Mouse (Mus musculus) liver, embryonic 12.5 days (tissue): Measurements from ENCODE around the gene Nlrc4. TPM values are rescaled to one million over a fixed set of nuclear protein-coding genes. Genes with fewer than 3 reads are reported as not detected.

Experiments used
- ATAC-seq: fragments of 200-750 bp; cut with Nextera tagmentation; 2 replicates; pipeline ENCODE4 v1.8.0; 2017; ENCODE audit warnings: moderate number of reproducible peaks, mild to moderate bottlenecking, moderate library complexity
- H3K27ac ChIP-seq: fragments of 300-500 bp; sonication (generic); 2 replicates; pipeline ENCODE4 v1.5.1; 2016; ENCODE audit warnings: mild to moderate bottlenecking
- H3K27me3 ChIP-seq: fragments of 300-500 bp; sonication (generic); replicated peaks from 2 replicates; pipeline ENCODE4 v1.6.1; 2016; ENCODE audit warnings: mild to moderate bottlenecking, moderate library complexity
- H3K36me3 ChIP-seq: fragments of 300-500 bp; sonication (generic); 2 replicates; pipeline ENCODE4 v1.6.1; 2016; ENCODE audit warnings: mild to moderate bottlenecking, moderate library complexity
- H3K4me1 ChIP-seq: fragments of 300-500 bp; sonication (generic); 2 replicates; pipeline ENCODE4 v1.6.1; 2016
- H3K4me2 ChIP-seq: fragments of 300-500 bp; sonication (generic); 2 replicates; pipeline ENCODE4 v1.6.1; 2016; ENCODE audit warnings: mild to moderate bottlenecking, moderate library complexity
- H3K4me3 ChIP-seq: fragments of 300-500 bp; sonication (generic); 2 replicates; pipeline ENCODE4 v1.5.1; 2016; ENCODE audit warnings: mild to moderate bottlenecking, moderate library complexity
- H3K9ac ChIP-seq: fragments of 300-500 bp; sonication (generic); 2 replicates; pipeline ENCODE4 v1.6.1; 2016; ENCODE audit warnings: mild to moderate bottlenecking, moderate library complexity
- H3K9me3 ChIP-seq: fragments of 300-500 bp; sonication (generic); replicated peaks from 2 replicates; pipeline ENCODE4 v1.6.1; 2016; ENCODE audit warnings: mild to moderate bottlenecking, moderate library complexity
- WGBS: fragments of 180-500 bp; shearing (Covaris S2); methylation state at CpG from one replicate; pipeline ENCODE4 v1.1.7; 2016; ENCODE audit not compliant: insufficient replicate concordance; 5-methylcytosine and 5-hydroxymethylcytosine counted together
- polyA plus RNA-seq: library from polyadenylated mRNA; unstranded; fragments of >200 nt; fragmentation: Nextera tagmentation; extraction: Ambion mirVana; gene quantifications from 2 replicates; pipeline ENCODE4 v1.2.1, GENCODE M21; 2016

Gene Nlrc4
- polyA plus RNA-seq, 1 experiment from 2014 or later = 0.26 TPM

DNA sequence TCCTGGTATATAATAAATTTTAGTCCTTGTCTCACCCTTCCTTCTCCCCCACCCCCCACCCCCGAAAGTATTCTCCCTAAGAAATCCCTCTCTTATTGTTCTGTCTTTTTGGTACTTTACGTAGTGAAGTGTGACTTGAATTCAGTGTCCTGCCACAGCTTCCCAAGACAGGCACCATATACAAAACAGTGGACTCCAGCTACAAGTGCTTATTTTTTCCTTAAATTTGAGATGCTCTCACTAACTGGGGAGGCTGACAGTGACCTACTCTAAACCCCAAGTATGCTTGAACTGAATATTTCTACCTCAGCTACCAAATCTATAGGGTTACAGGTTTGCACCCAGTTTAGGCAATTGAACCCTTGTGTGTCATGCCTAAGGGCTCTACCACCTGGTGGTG, 64.6 kb downstream of the Nlrc4 start:
- H3K9ac ChIP-seq = 0 out of 2 replicates have a peak overlapping the region, but pooled peaks have one; percentile 69
- peak overlapping the region; percentile 86 for H3K4me2 ChIP-seq
- H3K36me3 ChIP-seq = no peaks in the 10 kb centered on the region
- no peaks in the 10 kb centered on the region for H3K9me3 ChIP-seq
- H3K27me3 ChIP-seq = no peaks in the 10 kb centered on the region
- H3K27ac ChIP-seq = 0 out of 2 replicates have a peak overlapping the region, but pooled peaks have one; percentile 66
- peak overlapping the region; percentile 97; the same call in 1 of the 2 replicates for H3K4me3 ChIP-seq
- 69% methylated on average over 2 of the region's 2 CpGs for WGBS
- H3K4me1 ChIP-seq = peaks cover 17% of the 10 kb centered on the region
- ATAC-seq = no peak

GRCm38 (mm10) chr17:74389847-74390246, 69.1 kb downstream of the Nlrc4 start:
- no peaks in the 10 kb centered on the region for H3K9me3 ChIP-seq
- H3K27ac ChIP-seq = no peak overlapping the region
- peaks cover 34% of the 10 kb centered on the region for H3K36me3 ChIP-seq
- H3K4me1 ChIP-seq = peaks cover 4% of the 10 kb centered on the region
- ATAC-seq = no peak
- H3K4me2 ChIP-seq = no peak overlapping the region
- no peaks in the 10 kb centered on the region for H3K27me3 ChIP-seq
- WGBS = 77% methylated on average over 3 of the region's 3 CpGs
- no peak overlapping the region for H3K4me3 ChIP-seq
- H3K9ac ChIP-seq = no peak overlapping the region

- Histone ChIP-seq H3K9ac (no peak overlapping the region), H3K27ac (no peak overlapping the region), H3K4me1 (no peaks in the 10 kb centered on the region), H3K9me3 (no peaks in the 10 kb centered on the region), H3K27me3 (no peaks in the 10 kb centered on the region), H3K4me3 (no peak overlapping the region), H3K36me3 (peaks cover 66% of the 10 kb centered on the region), H3K4me2 (no peak overlapping the region)
- no peak for ATAC-seq
These were observed 72.3 kb downstream of the Nlrc4 start for GRCm38 (mm10) chr17:74386657-74387056.

DNA sequence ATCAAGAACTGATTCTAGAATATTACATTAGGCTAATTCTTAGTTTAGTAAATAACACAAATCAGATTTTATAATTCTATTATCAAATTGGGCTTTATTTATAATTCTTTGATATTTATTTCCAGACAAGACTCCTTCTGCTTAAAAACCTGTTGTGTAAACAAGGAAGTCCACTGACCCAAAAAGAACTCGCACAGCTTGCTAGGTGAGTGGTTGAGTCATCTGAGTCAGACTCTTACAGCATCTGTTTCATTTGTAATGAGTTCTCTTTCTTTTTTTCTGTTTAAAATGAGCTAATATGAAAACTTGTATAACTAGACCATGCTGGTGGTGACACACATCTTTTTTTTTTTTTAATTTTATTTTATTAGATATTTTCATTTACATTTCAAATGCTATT, 82.0 kb downstream of the Nlrc4 start:
- Histone ChIP-seq H3K36me3 (peaks cover 73% of the 10 kb centered on the region), H3K27ac (no peak overlapping the region), H3K27me3 (no peaks in the 10 kb centered on the region), H3K4me2 (no peak overlapping the region), H3K9ac (no peak overlapping the region), H3K4me1 (no peaks in the 10 kb centered on the region), H3K4me3 (no peak overlapping the region), H3K9me3 (no peaks in the 10 kb centered on the region)
- 83% methylated on average over 1 of the region's 1 CpGs for WGBS
- ATAC-seq = no peak

Other genes with a start within 250 kb of the Nlrc4 start
- 97.7 and 98.5 TPM in 2 replicates for gene Memo1, start 163.6 kb downstream of the Nlrc4 start, polyA plus RNA-seq
- gene Dpy30, start 135.2 kb downstream of the Nlrc4 start, polyA plus RNA-seq = 204 and 209 TPM in 2 replicates
- 10.6 and 10.7 TPM in 2 replicates for gene Spast, start 120.2 kb downstream of the Nlrc4 start, polyA plus RNA-seq
- 22.0 and 22.4 TPM in 2 replicates for gene Slc30a6, start 63.5 kb downstream of the Nlrc4 start, polyA plus RNA-seq
- gene Yipf4, start 30.4 kb upstream of the Nlrc4 start, polyA plus RNA-seq = 63.2 and 64.7 TPM in 2 replicates
- 50.8 and 51.3 TPM in 2 replicates for gene Birc6, start 69.2 kb upstream of the Nlrc4 start, polyA plus RNA-seq